Mouse (Mus musculus) olfactory bulb, adult 2 months (tissue): ENCODE results near the gene Ankrd9. TPM values are rescaled to one million over a fixed set of nuclear protein-coding genes. Genes with fewer than 3 reads are reported as not detected.

ENCODE experiments used
- H3K27ac ChIP-seq: fragments of 200-500 bp; 2 replicates; pipeline ENCODE4 v1.5.1; 2012; ENCODE audit warnings: low read depth, low read length; ENCODE audit not compliant: insufficient read depth
- H3K4me1 ChIP-seq: fragments of 200-500 bp; 2 replicates; pipeline ENCODE4 v1.6.1; 2012; ENCODE audit warnings: low read length; ENCODE audit not compliant: control insufficient read depth, insufficient read depth
- H3K4me3 ChIP-seq: fragments of 200-500 bp; 2 replicates; pipeline ENCODE4 v1.5.1; 2012; ENCODE audit warnings: mild to moderate bottlenecking, low read depth, low read length, moderate library complexity; ENCODE audit not compliant: insufficient read depth
- CTCF ChIP-seq: fragments of 200-500 bp; IDR thresholded peaks from 2 replicates; pipeline ENCODE4 v1.5.1; 2012; ENCODE audit warnings: low read depth, mild to moderate bottlenecking, low read length, moderate library complexity; ENCODE audit not compliant: insufficient read depth
- POLR2A ChIP-seq: fragments of 200-500 bp; IDR thresholded peaks from 2 replicates; pipeline ENCODE4 v1.6.1; 2012; ENCODE audit warnings: mild to moderate bottlenecking, low read depth, low read length, moderate library complexity; ENCODE audit not compliant: insufficient read depth
- WGBS: fragments of 180-500 bp; shearing (Covaris S2); methylation state at CpG from one replicate; pipeline ENCODE4 v1.1.7; 2018; 5-methylcytosine and 5-hydroxymethylcytosine counted together
- polyA plus RNA-seq: library from polyadenylated mRNA; stranded (reverse); fragments of >200 nt; gene quantifications from 2 replicates; pipeline ENCODE4 v1.2.4, GENCODE M21; 2012; ENCODE audit warnings: low replicate concordance; ENCODE audit not compliant: missing spikeins, insufficient read depth, insufficient read length

The Ankrd9 gene
- polyA plus RNA-seq, 1 experiment = not detected

- peaks cover 12% of the 10 kb centered on the region for H3K4me1 ChIP-seq
- H3K27ac ChIP-seq = no peak overlapping the region
- WGBS = 81% methylated on average over 12 of the region's 12 CpGs
- TF ChIP-seq CTCF (no peak), POLR2A (no peak)
- H3K4me3 ChIP-seq = no peak overlapping the region
Measured at GRCm38 (mm10) chr12:110992771-110993170, 13.9 kb upstream of the Ankrd9 start.

- WGBS = under 1% methylated on average over 24 of the region's 24 CpGs
- peaks cover 12% of the 10 kb centered on the region for H3K4me1 ChIP-seq
- TF ChIP-seq POLR2A (no peak), CTCF (peak; percentile 99)
- H3K4me3 ChIP-seq = peak overlapping the region; percentile 56
- no peak overlapping the region for H3K27ac ChIP-seq
Measured at GRCm38 (mm10) chr12:110992128-110992553, 13.3 kb upstream of the Ankrd9 start.

GRCm38 (mm10) chr12:110991361-110992127 lies 12.7 kb upstream of the Ankrd9 start:
- Histone ChIP-seq H3K4me1 (peaks cover 12% of the 10 kb centered on the region), H3K4me3 (peak overlapping the region; percentile 56), H3K27ac (no peak overlapping the region)
- TF ChIP-seq CTCF (0 out of 2 replicates have a peak, but pooled peaks have one; percentile 26), POLR2A (no peak)
- 7% methylated on average over 23 of the region's 23 CpGs for WGBS

GRCm38 (mm10) chr12:110990500-110990899 lies 11.7 kb upstream of the Ankrd9 start:
- H3K4me1 ChIP-seq = peaks cover 12% of the 10 kb centered on the region
- H3K27ac ChIP-seq = no peak overlapping the region
- 97% methylated on average over 7 of the region's 7 CpGs for WGBS
- TF ChIP-seq POLR2A = no peak
- H3K4me3 ChIP-seq = no peak overlapping the region

- H3K4me3 ChIP-seq = no peak overlapping the region
- 94% methylated on average over 3 of the region's 3 CpGs for WGBS
- TF ChIP-seq POLR2A (no peak), CTCF (no peak)
- no peak overlapping the region for H3K27ac ChIP-seq
- peaks cover 12% of the 10 kb centered on the region for H3K4me1 ChIP-seq
Measured at GRCm38 (mm10) chr12:110989409-110989808, 10.6 kb upstream of the Ankrd9 start.

- WGBS = 84% methylated on average over 11 of the region's 11 CpGs
- H3K4me1 ChIP-seq = peaks cover 4% of the 10 kb centered on the region
- no peak for TF ChIP-seq POLR2A
- no peak for TF ChIP-seq CTCF
- no peak overlapping the region for H3K27ac ChIP-seq
- no peak overlapping the region for H3K4me3 ChIP-seq
Measured at GRCm38 (mm10) chr12:110986536-110987425, 7.9 kb upstream of the Ankrd9 start.

GRCm38 (mm10) chr12:110985141-110985540 lies 6.3 kb upstream of the Ankrd9 start:
- no peak overlapping the region for H3K27ac ChIP-seq
- no peak overlapping the region for H3K4me3 ChIP-seq
- WGBS = 88% methylated on average over 9 of the region's 9 CpGs
- TF ChIP-seq POLR2A (no peak), CTCF (no peak)
- H3K4me1 ChIP-seq = no peaks in the 10 kb centered on the region

GRCm38 (mm10) chr12:110984598-110984997 lies 5.8 kb upstream of the Ankrd9 start:
- Histone ChIP-seq H3K4me3 (no peak overlapping the region), H3K27ac (no peak overlapping the region), H3K4me1 (no peaks in the 10 kb centered on the region)
- TF ChIP-seq POLR2A (no peak), CTCF (no peak)
- 64% methylated on average over 4 of the region's 4 CpGs for WGBS

- WGBS = 95% methylated on average over 8 of the region's 8 CpGs
- peaks cover 4% of the 10 kb centered on the region for H3K4me1 ChIP-seq
- no peak overlapping the region for H3K4me3 ChIP-seq
- no peak for TF ChIP-seq CTCF
- TF ChIP-seq POLR2A = no peak
- no peak overlapping the region for H3K27ac ChIP-seq
Measured at GRCm38 (mm10) chr12:110983714-110984113, 4.9 kb upstream of the Ankrd9 start.
